Mouse (Mus musculus) cerebellum, postnatal 10 days (tissue): ENCODE measurements around the gene Folr1.
A peak's percentile ranks its signal among the peaks of the same experiment; 100 is the strongest.

Experiments
- DNase-seq, 2 experiments: peaks; one replicate each; pipeline ENCODE4 v3.0.0; 2021; ENCODE audit warnings: mixed read lengths in 2 of 2

Folr1 gene

DNA sequence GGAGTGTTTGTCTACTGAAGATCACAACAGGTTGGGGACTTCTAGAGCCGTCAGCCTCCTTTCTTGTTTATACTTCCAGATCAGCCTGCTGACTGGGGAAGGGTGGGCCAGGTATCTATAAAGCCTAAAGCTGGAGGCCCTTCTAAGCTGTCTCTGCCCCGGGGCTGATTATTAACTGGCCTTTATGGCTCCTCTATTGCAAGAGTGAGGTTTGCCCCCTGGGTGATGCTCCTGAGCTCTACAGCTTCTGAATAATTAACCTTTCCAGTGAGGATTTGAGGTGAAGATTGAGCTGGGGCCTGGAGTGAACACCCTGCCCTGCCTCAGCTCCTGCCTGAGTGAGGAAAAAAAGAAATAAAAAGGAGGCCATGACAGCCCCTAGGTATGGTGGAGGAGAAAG lies at the start of gene Folr1:
Gene Folr1, minus strand, starts transcription at position 160 of the 400 bp plus-strand sequence.
- DNase-seq: no peak

- DNase-seq: peak; percentile 82 to 85
These were observed 47.5 kb upstream of the Folr1 start for GRCm38 (mm10) chr7:101918071-101918470.

GRCm38 (mm10) chr7:101911982-101912381 lies 41.4 kb upstream of the Folr1 start:
- no peak for DNase-seq

DNA sequence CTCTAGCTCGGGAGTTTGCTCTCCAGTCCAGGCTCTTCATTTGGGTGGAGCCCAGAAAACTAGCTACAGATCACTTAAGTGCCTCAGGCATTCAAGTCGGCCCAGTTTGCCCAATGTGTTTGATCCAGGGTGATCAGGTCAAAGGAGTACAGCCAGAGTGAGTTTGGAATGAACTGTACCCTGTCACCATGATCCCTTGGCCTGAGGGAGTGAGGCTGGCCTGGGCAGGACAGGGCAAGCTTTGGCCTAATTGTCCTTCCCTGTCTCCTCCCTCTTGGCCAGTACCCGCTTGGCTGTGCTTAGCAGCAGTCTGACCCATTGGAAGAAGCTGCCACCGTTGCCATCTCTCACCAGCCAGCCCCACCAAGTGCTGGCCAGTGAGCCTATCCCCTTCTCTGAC lies 39.5 kb upstream of the Folr1 start:
- DNase-seq: no peak

- DNase-seq: peak in 1 of 2 experiments; percentile 26
These were observed 37.8 kb upstream of the Folr1 start for GRCm38 (mm10) chr7:101908367-101908766.

- DNase-seq: peak; percentile 27 to 30
These were observed 36.1 kb upstream of the Folr1 start for GRCm38 (mm10) chr7:101906696-101907095.

DNA sequence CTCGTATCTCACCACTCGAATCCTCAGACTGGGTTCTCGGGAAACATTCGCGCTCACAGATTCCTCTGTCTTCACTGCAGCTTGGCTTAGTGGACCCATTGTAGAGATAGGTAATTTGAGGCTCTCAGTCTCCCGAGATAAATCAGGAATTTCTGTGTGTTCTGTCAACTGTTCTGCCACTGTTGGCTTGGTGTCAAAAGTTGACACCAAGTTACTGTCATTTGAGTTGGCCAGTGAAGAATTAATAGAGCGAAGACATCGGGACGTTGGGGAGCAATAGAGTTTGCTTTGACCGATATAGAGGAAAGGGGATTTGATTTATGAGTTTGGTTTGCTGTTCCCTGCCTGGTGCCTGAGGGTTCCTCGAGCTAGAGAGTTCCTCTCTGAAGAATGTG lies 35.7 kb upstream of the Folr1 start, which contains the start of gene Tomt:
Gene Tomt, minus strand, starts transcription at position 73 of the 395 bp plus-strand sequence.
- no peak for DNase-seq

GRCm38 (mm10) chr7:101905561-101906286 lies 35.1 kb upstream of the Folr1 start, which contains the start of gene Lamtor1:
TSS of gene Lamtor1 (plus strand) at chr7:101905904.
- DNase-seq: peak; percentile 100

DNA sequence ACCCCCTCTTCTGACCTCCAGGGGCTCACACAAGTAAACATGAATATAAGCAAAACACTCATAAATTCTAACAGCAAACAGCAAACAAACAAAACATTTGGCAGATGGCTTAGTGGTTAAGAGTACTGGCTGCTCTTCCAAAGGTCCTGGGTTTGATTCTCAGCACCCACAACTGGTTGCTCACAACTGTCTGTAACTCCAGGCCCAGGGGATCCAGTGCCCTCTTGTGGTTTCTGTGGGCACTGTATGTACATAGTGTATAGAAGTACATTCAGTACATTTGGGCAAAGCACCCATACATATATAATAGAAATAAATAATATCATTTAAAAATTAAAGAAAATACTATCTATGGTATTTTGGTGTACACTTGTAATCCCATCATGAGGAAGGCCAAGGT lies 32.3 kb upstream of the Folr1 start:
- no peak for DNase-seq

DNA sequence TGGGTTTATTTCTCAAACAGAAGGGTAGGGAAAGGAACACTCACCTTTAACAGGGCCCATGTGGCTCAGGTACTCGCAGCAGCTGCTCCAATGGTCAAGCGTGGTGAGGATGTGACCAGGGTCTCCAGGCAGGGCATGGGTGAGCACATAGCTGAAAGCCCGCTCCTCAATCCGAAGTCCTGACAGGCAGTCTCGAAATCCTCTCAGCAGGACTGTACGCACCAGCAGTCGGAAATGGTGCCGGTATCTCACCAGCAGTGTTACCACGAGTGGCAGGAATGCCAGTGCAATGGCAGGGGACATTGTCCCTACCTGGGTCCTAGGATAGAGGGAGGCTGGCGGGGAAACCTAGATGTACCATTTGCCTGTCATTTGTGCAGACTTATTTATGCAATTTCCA lies 31.4 kb upstream of the Folr1 start:
- DNase-seq: no peak

- DNase-seq: no peak
These were observed 29.9 kb upstream of the Folr1 start for GRCm38 (mm10) chr7:101900331-101901097.

GRCm38 (mm10) chr7:101896104-101897066 lies 25.8 kb upstream of the Folr1 start:
- DNase-seq: peak; percentile 96 to 97

GRCm38 (mm10) chr7:101895695-101896094 lies 25.1 kb upstream of the Folr1 start:
- no peak for DNase-seq

DNA sequence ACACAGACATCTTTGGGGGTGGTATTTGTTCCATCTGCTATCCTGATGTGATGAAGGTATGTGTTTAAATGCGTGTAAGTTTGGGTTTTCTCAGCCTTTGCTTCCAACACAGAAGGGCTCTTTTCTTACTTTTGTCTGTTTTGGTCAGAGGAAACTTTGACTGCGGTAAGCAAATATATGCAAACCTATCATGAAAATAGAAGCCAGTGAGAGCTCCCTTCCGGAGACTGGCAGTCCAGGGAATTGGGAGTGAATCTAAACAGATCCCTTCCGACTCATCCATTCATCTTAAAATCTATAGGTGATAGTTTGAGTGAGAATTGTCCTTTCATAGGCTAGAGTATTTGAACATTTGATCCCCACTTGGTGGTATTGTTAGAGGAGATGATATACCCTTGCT lies 17.9 kb upstream of the Folr1 start:
- DNase-seq: no peak

DNA sequence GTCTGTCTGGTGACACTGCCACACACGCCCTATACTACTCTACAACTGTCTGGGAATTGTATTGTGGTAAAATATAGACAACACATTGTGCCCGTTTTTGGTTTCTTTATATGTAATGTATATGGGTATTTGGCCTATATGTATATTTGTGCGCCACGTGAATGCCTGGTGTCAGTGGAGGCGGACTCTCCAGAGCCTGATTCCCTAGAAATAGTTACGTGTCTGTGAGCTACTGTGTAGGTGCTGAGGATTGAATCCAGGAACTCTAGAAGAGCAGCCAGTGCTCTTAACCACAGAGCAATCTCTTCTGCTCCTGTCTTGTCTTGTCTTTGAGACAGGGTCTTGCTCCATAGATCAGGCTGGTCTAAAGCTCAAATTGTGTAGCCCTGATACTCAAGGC lies 15.7 kb upstream of the Folr1 start:
- DNase-seq: no peak

DNA sequence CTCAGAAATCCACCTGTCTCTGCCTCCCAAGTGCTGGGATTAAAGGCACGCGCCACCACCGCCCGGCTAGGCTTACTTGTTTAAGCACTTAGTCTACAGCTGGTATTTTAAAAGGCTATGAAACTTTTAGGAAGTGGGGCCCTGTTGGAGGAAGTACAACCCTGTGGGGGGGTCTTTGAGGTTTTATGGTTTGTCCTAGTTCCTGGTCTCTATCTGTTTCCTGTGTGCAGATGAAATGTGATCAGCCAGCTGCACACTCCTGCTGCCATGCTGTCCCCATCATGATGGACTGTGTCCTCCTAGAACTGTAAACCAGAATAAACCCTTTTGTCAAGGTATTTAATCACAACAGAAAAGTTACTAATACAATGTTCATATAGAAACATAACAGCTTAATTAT lies 13.6 kb upstream of the Folr1 start:
- DNase-seq: no peak

DNA sequence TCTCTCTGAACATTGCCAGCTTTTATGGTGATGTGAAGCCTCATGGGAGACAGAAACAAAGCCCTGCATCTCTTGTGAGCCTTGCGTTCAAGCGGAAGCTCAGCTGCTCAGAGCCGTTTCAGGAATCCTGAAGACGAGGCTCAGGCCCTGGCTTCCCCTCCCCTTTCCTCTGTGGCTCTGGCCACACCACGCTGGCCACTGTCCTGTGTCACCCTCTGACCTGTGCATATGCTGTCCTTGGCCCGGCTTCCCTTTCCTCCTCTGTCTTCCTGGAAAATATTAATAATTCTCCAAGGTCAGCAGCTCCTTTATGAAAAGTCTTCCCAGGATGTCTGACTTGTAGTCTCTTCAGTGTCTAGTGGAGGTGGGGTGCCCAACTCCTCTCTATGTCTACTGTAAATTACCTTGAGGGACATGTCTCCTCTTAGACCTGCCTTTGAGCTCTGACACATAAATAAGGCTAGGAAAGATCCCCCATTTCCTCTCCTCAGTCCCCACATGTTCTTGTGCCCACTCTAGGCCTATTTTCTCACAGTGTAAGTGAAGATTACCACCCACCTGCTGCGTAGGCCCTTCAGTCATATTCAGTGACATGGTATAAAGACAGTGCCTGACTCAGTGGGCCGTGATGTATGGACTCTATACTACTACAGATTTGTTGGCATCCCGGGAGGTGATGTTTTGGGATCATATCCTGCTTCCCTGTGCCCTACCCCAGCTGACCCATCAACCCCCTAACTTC lies 12.0 kb upstream of the Folr1 start:
- no peak for DNase-seq

- no peak for DNase-seq
These were observed 10.3 kb upstream of the Folr1 start for GRCm38 (mm10) chr7:101880855-101881254.

- DNase-seq: no peak
These were observed 5.4 kb upstream of the Folr1 start for GRCm38 (mm10) chr7:101875978-101876377.

- DNase-seq: peak in 1 of 2 experiments; percentile 16
These were observed 708 bp upstream of the Folr1 start for GRCm38 (mm10) chr7:101871296-101871695.

DNA sequence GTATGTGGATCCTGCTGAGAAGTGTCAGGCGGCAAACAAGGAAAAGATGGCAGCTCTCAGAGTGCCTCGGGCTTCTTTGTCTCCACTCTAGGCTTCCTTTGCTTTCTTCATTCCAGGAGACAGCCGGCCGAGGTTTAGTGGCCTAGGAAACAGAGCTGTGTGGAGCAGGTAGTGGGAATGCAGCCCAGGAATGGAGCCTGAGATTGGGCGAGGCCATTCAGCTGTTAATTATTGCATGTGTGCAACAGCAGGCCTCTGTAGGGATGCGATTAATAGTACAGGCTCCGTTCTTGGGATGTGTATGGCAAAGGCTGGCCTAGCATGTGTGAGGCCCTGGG lies 1.5 kb downstream of the Folr1 start:
- DNase-seq: peak; percentile 19 to 32
